In genomic region chr10:79857894-79858293, GRCm38 (mm10) we compare ENCODE assay signal across 8 mouse cellular contexts. TPM values are rescaled to one million over a fixed set of nuclear protein-coding genes. Genes with fewer than 3 reads are reported as not detected.
DNase-seq lines count a peak whose midpoint lies in the region; ATAC-seq and TF ChIP-seq lines count a peak whose summit lies in the region.

No protein-coding gene starts in this region.

- H3K27me3 ChIP-seq in heart, embryonic 13.5 days (replicated peaks): no peaks in the 10 kb centered on the region
- no peaks in the 10 kb centered on the region for H3K27me3 ChIP-seq in hindbrain, embryonic 13.5 days
- no peaks in the 10 kb centered on the region for H3K27me3 ChIP-seq in midbrain, embryonic 12.5 days

- no peak for DNase-seq in heart, postnatal 25 days (ENCODE audit: low spot score)
- DNase-seq in right cerebral cortex, adult 2 months (ENCODE audit: low spot score in 2 of 2): no peak
- DNase-seq in urinary bladder, postnatal 36 days (ENCODE audit: low spot score in 2 of 2): no peak
- DNase-seq in thymus, postnatal 4 days: no peak

- peak overlapping the region; percentile 100 for H3K27ac ChIP-seq in heart, embryonic 13.5 days (replicated peaks)
- H3K27ac ChIP-seq in bone marrow macrophage, adult 2 months (ENCODE audit: insufficient read depth, low read depth, low read length): peak overlapping the region; percentile 34; the same call in 1 of the 2 replicates
- H3K27ac ChIP-seq in hindbrain, embryonic 13.5 days: peak overlapping the region; percentile 100
- peak overlapping the region; percentile 46 for H3K27ac ChIP-seq in midbrain, embryonic 12.5 days (replicated peaks)

- H3K36me3 ChIP-seq in heart, embryonic 13.5 days: peaks cover 67% of the 10 kb centered on the region
- peaks cover 60% of the 10 kb centered on the region for H3K36me3 ChIP-seq in hindbrain, embryonic 13.5 days
- peaks cover 62% of the 10 kb centered on the region for H3K36me3 ChIP-seq in midbrain, embryonic 12.5 days

- no peak for TF ChIP-seq POLR2A in bone marrow macrophage, adult 2 months (IDR thresholded peaks at IDR 0.05; ENCODE audit: borderline replicate concordance, low read depth, low read length)

- no peak for TF ChIP-seq CTCF in bone marrow macrophage, adult 2 months (IDR thresholded peaks at IDR 0.05; ENCODE audit: low read depth, low read length)

- no peaks in the 10 kb centered on the region for H3K9me3 ChIP-seq in heart, embryonic 13.5 days
- H3K9me3 ChIP-seq in hindbrain, embryonic 13.5 days: no peaks in the 10 kb centered on the region
- no peaks in the 10 kb centered on the region for H3K9me3 ChIP-seq in midbrain, embryonic 12.5 days

- H3K9ac ChIP-seq in heart, embryonic 13.5 days: peak overlapping the region; percentile 93
- peak overlapping the region; percentile 99 for H3K9ac ChIP-seq in hindbrain, embryonic 13.5 days
- H3K9ac ChIP-seq in midbrain, embryonic 12.5 days (replicated peaks): peak overlapping the region; percentile 98; the same call in 1 of the 2 replicates

- 69% methylated on average over 2 of the region's 2 CpGs for WGBS in heart, embryonic 13.5 days
- 77% methylated on average over 2 of the region's 2 CpGs for WGBS in hindbrain, embryonic 13.5 days
- 88% methylated on average over 2 of the region's 2 CpGs for WGBS in midbrain, embryonic 12.5 days

- peaks cover 55% of the 10 kb centered on the region for H3K4me1 ChIP-seq in heart, embryonic 13.5 days
- H3K4me1 ChIP-seq in bone marrow macrophage, adult 2 months (ENCODE audit: control insufficient read depth, insufficient read depth, low read length): peaks cover 10% of the 10 kb centered on the region
- peaks cover 70% of the 10 kb centered on the region for H3K4me1 ChIP-seq in hindbrain, embryonic 13.5 days (replicated peaks)
- peaks cover 41% of the 10 kb centered on the region for H3K4me1 ChIP-seq in midbrain, embryonic 12.5 days

- peak overlapping the region; percentile 99 for H3K4me2 ChIP-seq in heart, embryonic 13.5 days
- peak overlapping the region; percentile 95 for H3K4me2 ChIP-seq in hindbrain, embryonic 13.5 days
- H3K4me2 ChIP-seq in midbrain, embryonic 12.5 days (replicated peaks): peak overlapping the region; percentile 100

- ATAC-seq in heart, embryonic 13.5 days (ENCODE audit: extremely low read depth, insufficient number of reproducible peaks, low FRiP score, low TSS enrichment): no peak
- ATAC-seq in hindbrain, embryonic 13.5 days (ENCODE audit: low FRiP score): no peak
- ATAC-seq in midbrain, embryonic 12.5 days (ENCODE audit: low FRiP score, low read depth): no peak

- peak overlapping the region; percentile 83 for H3K4me3 ChIP-seq in heart, embryonic 13.5 days
- peak overlapping the region; percentile 38 for H3K4me3 ChIP-seq in bone marrow macrophage, adult 2 months (ENCODE audit: insufficient read depth, low read length)
- peak overlapping the region; percentile 100 for H3K4me3 ChIP-seq in hindbrain, embryonic 13.5 days
- H3K4me3 ChIP-seq in midbrain, embryonic 12.5 days: peak overlapping the region; percentile 99

- intact Hi-C loops in heart, postnatal 25 days (cut with DNase I): loop anchor here (2.0 to 10.0 kb wide), 2 partner anchors 17 to 287 kb away; partner anchors contain the start of genes Cbarp and Midn

RNA-seq across cellular contexts. Expression of gene Ptbp1, which starts 3.7 kb away (rescaled TPM):
- 122 and 141 TPM in 2 replicates for polyA plus RNA-seq in heart, embryonic 13.5 days (2015; fragmentation: Nextera tagmentation; extraction: Ambion mirVana)
- total RNA-seq in heart, postnatal 25 days (2021): 10 to 100 TPM; 54.6 to 59.3 TPM
- 129 and 141 TPM in 2 replicates for polyA plus RNA-seq in bone marrow macrophage, adult 2 months (2012; ENCODE audit: insufficient read depth, insufficient read length, missing spikeins)
- polyA plus RNA-seq in hindbrain, embryonic 13.5 days (2015; fragmentation: Nextera tagmentation; extraction: Ambion mirVana): 84.7 and 86.0 TPM in 2 replicates
- polyA plus RNA-seq in midbrain, embryonic 12.5 days (2016; fragmentation: Nextera tagmentation; extraction: Ambion mirVana): 202 TPM in 2 replicates

RNA-seq across cellular contexts. Expression of gene Prtn3, which starts 16.4 kb away (rescaled TPM):
- polyA plus RNA-seq in heart, embryonic 13.5 days (2015; fragmentation: Nextera tagmentation; extraction: Ambion mirVana): 2.5 and 2.6 TPM in 2 replicates
- total RNA-seq in heart, postnatal 25 days (2021): under 1 TPM in 1 of 2 experiments, not detected in 1; 0.44 TPM
- polyA plus RNA-seq in bone marrow macrophage, adult 2 months (2012; ENCODE audit: insufficient read depth, insufficient read length, missing spikeins): not detected in 2 replicates
- polyA plus RNA-seq in hindbrain, embryonic 13.5 days (2015; fragmentation: Nextera tagmentation; extraction: Ambion mirVana): 13.9 and 15.6 TPM in 2 replicates
- polyA plus RNA-seq in midbrain, embryonic 12.5 days (2016; fragmentation: Nextera tagmentation; extraction: Ambion mirVana): 14.3 and 16.7 TPM in 2 replicates

RNA-seq across cellular contexts. Expression of gene Plppr3, which starts 16.5 kb away (rescaled TPM):
- 15.8 and 16.4 TPM in 2 replicates for polyA plus RNA-seq in heart, embryonic 13.5 days (2015; fragmentation: Nextera tagmentation; extraction: Ambion mirVana)
- not detected for total RNA-seq in heart, postnatal 25 days (2021)
- not detected in 2 replicates for polyA plus RNA-seq in bone marrow macrophage, adult 2 months (2012; ENCODE audit: insufficient read depth, insufficient read length, missing spikeins)
- polyA plus RNA-seq in hindbrain, embryonic 13.5 days (2015; fragmentation: Nextera tagmentation; extraction: Ambion mirVana): 396 and 407 TPM in 2 replicates
- polyA plus RNA-seq in midbrain, embryonic 12.5 days (2016; fragmentation: Nextera tagmentation; extraction: Ambion mirVana): 296 and 302 TPM in 2 replicates

RNA-seq across cellular contexts. Expression of gene Elane, which starts 28.2 kb away (rescaled TPM):
- 0.25 and 0.96 TPM in 2 replicates for polyA plus RNA-seq in heart, embryonic 13.5 days (2015; fragmentation: Nextera tagmentation; extraction: Ambion mirVana)
- total RNA-seq in heart, postnatal 25 days (2021): not detected
- 0.75 TPM in 1 of 2 replicates, not detected in the other for polyA plus RNA-seq in bone marrow macrophage, adult 2 months (2012; ENCODE audit: insufficient read depth, insufficient read length, missing spikeins)
- polyA plus RNA-seq in hindbrain, embryonic 13.5 days (2015; fragmentation: Nextera tagmentation; extraction: Ambion mirVana): 0.34 TPM in 1 of 2 replicates, not detected in the other
- polyA plus RNA-seq in midbrain, embryonic 12.5 days (2016; fragmentation: Nextera tagmentation; extraction: Ambion mirVana): not detected in 2 replicates

RNA-seq across cellular contexts. Expression of gene Cfd, which starts 32.8 kb away (rescaled TPM):
- not detected in 2 replicates for polyA plus RNA-seq in heart, embryonic 13.5 days (2015; fragmentation: Nextera tagmentation; extraction: Ambion mirVana)
- 10 to 100 TPM; 11.1 to 61.8 TPM for total RNA-seq in heart, postnatal 25 days (2021)
- polyA plus RNA-seq in bone marrow macrophage, adult 2 months (2012; ENCODE audit: insufficient read depth, insufficient read length, missing spikeins): 1.3 TPM in 1 of 2 replicates, not detected in the other
- not detected in 2 replicates for polyA plus RNA-seq in hindbrain, embryonic 13.5 days (2015; fragmentation: Nextera tagmentation; extraction: Ambion mirVana)
- polyA plus RNA-seq in midbrain, embryonic 12.5 days (2016; fragmentation: Nextera tagmentation; extraction: Ambion mirVana): not detected in 2 replicates

Comparison
In these comparisons a context has a peak if more than half of its experiments do, and no peak if none do; other contexts are left out.
1. H3K27ac ChIP-seq: peak in every context shown above with its lines; median percentile 100 in heart, embryonic 13.5 days; 100 in hindbrain, embryonic 13.5 days; 46 in midbrain, embryonic 12.5 days; 34 in bone marrow macrophage, adult 2 months.
2. H3K4me3 ChIP-seq: peak in every context shown above with its lines; median percentile 100 in hindbrain, embryonic 13.5 days; 99 in midbrain, embryonic 12.5 days; 83 in heart, embryonic 13.5 days; 38 in bone marrow macrophage, adult 2 months.
3. RNA of gene Plppr3, which starts 16.5 kb away (polyA plus RNA-seq): 396 to 407 TPM in hindbrain, embryonic 13.5 days and 296 to 302 TPM in midbrain, embryonic 12.5 days; 15.8 to 16.4 TPM in heart, embryonic 13.5 days and not detected in bone marrow macrophage, adult 2 months; every median in the first group is over 10 times any median in the second.
4. Peak in every context shown above with its lines, with median percentiles within 50 percentile points of each other: H3K4me2 ChIP-seq and H3K9ac ChIP-seq.